ENCODE assay signal across 8 mouse cellular contexts in genomic region chr5:17576069-17576468, GRCm38 (mm10). TPM values are rescaled to one million over a fixed set of nuclear protein-coding genes. Genes with fewer than 3 reads are reported as not detected.
A peak's percentile ranks its signal among the peaks of the same experiment; 100 is the strongest.
DNase-seq lines count a peak whose midpoint lies in the region; ATAC-seq and TF ChIP-seq lines count a peak whose summit lies in the region.

No protein-coding gene starts in this region.

- no peaks in the 10 kb centered on the region for H3K9me3 ChIP-seq in hindbrain, embryonic 13.5 days
- H3K9me3 ChIP-seq in hindbrain, embryonic 11.5 days (ENCODE audit: control insufficient read depth, low read length) = no peaks in the 10 kb centered on the region
- no peaks in the 10 kb centered on the region for H3K9me3 ChIP-seq in embryonic facial prominence, embryonic 13.5 days
- H3K9me3 ChIP-seq in lung, postnatal 0 days (ENCODE audit: low read length) = no peaks in the 10 kb centered on the region

- TF ChIP-seq CTCF in lung, postnatal 0 days (IDR thresholded peaks at IDR 0.05) = no peak

- no peak for ATAC-seq in hindbrain, embryonic 13.5 days (ENCODE audit: low FRiP score)
- no peak for ATAC-seq in hindbrain, embryonic 11.5 days (ENCODE audit: low FRiP score)
- no peak for ATAC-seq in embryonic facial prominence, embryonic 13.5 days (ENCODE audit: insufficient number of reproducible peaks, insufficient read depth, low FRiP score, low TSS enrichment, low read depth)
- ATAC-seq in lung, postnatal 0 days = no peak

- 0 out of 2 replicates have a peak overlapping the region, but pooled peaks have one; percentile 19 for H3K4me2 ChIP-seq in hindbrain, embryonic 13.5 days
- no peak overlapping the region for H3K4me2 ChIP-seq in hindbrain, embryonic 11.5 days (replicated peaks; ENCODE audit: low read depth, low read length)
- peak overlapping the region; percentile 82 for H3K4me2 ChIP-seq in embryonic facial prominence, embryonic 13.5 days
- H3K4me2 ChIP-seq in lung, postnatal 0 days (replicated peaks; ENCODE audit: low read depth, low read length) = peak overlapping the region; percentile 76; the same call in 1 of the 2 replicates

- H3K27me3 ChIP-seq in hindbrain, embryonic 13.5 days = 0 out of 2 replicates have a peak, but pooled peaks cover 4% of the 10 kb centered on the region
- H3K27me3 ChIP-seq in hindbrain, embryonic 11.5 days (ENCODE audit: control insufficient read depth, insufficient read depth, low read length) = no peaks in the 10 kb centered on the region
- H3K27me3 ChIP-seq in embryonic facial prominence, embryonic 13.5 days = peaks cover 11% of the 10 kb centered on the region; the same call in 1 of the 2 replicates
- H3K27me3 ChIP-seq in lung, postnatal 0 days (replicated peaks; ENCODE audit: insufficient read depth, low read length) = no peaks in the 10 kb centered on the region

- DNase-seq in hindbrain, embryonic 11.5 days (ENCODE audit: low spot score) = no peak
- peak; percentile 56 for DNase-seq in Muller cell, postnatal 12 days (ENCODE audit: inconsistent ontology term)
- peak; percentile 24 for DNase-seq in lung, postnatal 0 days (ENCODE audit: low spot score)
- DNase-seq in right cerebral cortex, postnatal 25 days = no peak
- DNase-seq in cerebellum, adult 11 months = no peak
- DNase-seq in gastrocnemius, postnatal 25 days = no peak

- TF ChIP-seq EP300 in lung, postnatal 0 days (IDR thresholded peaks at IDR 0.05) = no peak

- H3K4me3 ChIP-seq in hindbrain, embryonic 13.5 days = peak overlapping the region; percentile 4; the same call in 1 of the 2 replicates
- H3K4me3 ChIP-seq in hindbrain, embryonic 11.5 days (ENCODE audit: low read depth, low read length) = no peak overlapping the region
- peak overlapping the region; percentile 66 for H3K4me3 ChIP-seq in embryonic facial prominence, embryonic 13.5 days
- 0 out of 2 replicates have a peak overlapping the region, but pooled peaks have one; percentile 62 for H3K4me3 ChIP-seq in lung, postnatal 0 days (ENCODE audit: low read depth, low read length)

- H3K36me3 ChIP-seq in hindbrain, embryonic 13.5 days = no peaks in the 10 kb centered on the region
- no peaks in the 10 kb centered on the region for H3K36me3 ChIP-seq in hindbrain, embryonic 11.5 days (ENCODE audit: control insufficient read depth, insufficient read depth, low read length)
- H3K36me3 ChIP-seq in embryonic facial prominence, embryonic 13.5 days = no peaks in the 10 kb centered on the region
- H3K36me3 ChIP-seq in lung, postnatal 0 days (ENCODE audit: insufficient read depth, low read length) = no peaks in the 10 kb centered on the region

- H3K27ac ChIP-seq in hindbrain, embryonic 13.5 days = no peak overlapping the region
- H3K27ac ChIP-seq in hindbrain, embryonic 11.5 days (ENCODE audit: low read depth, low read length) = no peak overlapping the region
- no peak overlapping the region for H3K27ac ChIP-seq in embryonic facial prominence, embryonic 13.5 days
- no peak overlapping the region for H3K27ac ChIP-seq in lung, postnatal 0 days (ENCODE audit: low read length)

- H3K4me1 ChIP-seq in hindbrain, embryonic 13.5 days (replicated peaks) = peaks cover 12% of the 10 kb centered on the region
- H3K4me1 ChIP-seq in hindbrain, embryonic 11.5 days (replicated peaks; ENCODE audit: control insufficient read depth, insufficient read depth, low read length) = no peaks in the 10 kb centered on the region
- H3K4me1 ChIP-seq in embryonic facial prominence, embryonic 13.5 days = no peaks in the 10 kb centered on the region
- H3K4me1 ChIP-seq in lung, postnatal 0 days (ENCODE audit: insufficient read depth, low read depth, low read length) = no peaks in the 10 kb centered on the region

- 53% methylated on average over 2 of the region's 2 CpGs for WGBS in hindbrain, embryonic 13.5 days
- 57% methylated on average over 2 of the region's 2 CpGs for WGBS in hindbrain, embryonic 11.5 days
- WGBS in embryonic facial prominence, embryonic 13.5 days = 65% methylated on average over 2 of the region's 2 CpGs
- WGBS in lung, postnatal 0 days = 31% methylated on average over 2 of the region's 2 CpGs

- H3K9ac ChIP-seq in hindbrain, embryonic 13.5 days = no peak overlapping the region
- H3K9ac ChIP-seq in hindbrain, embryonic 11.5 days (ENCODE audit: low read depth, low read length) = no peak overlapping the region
- no peak overlapping the region for H3K9ac ChIP-seq in embryonic facial prominence, embryonic 13.5 days
- H3K9ac ChIP-seq in lung, postnatal 0 days (replicated peaks; ENCODE audit: low read depth) = no peak overlapping the region

RNA-seq across cellular contexts. Expression of gene Sema3c, which starts 2.0 kb away (rescaled TPM):
- 13.0 and 14.5 TPM in 2 replicates for polyA plus RNA-seq in hindbrain, embryonic 13.5 days (2015; fragmentation: Nextera tagmentation; extraction: Ambion mirVana)
- 17.4 and 22.2 TPM in 2 replicates for polyA plus RNA-seq in hindbrain, embryonic 11.5 days (2014; fragmentation: Nextera tagmentation; extraction: Ambion mirVana)
- 22.1 and 28.7 TPM in 2 replicates for polyA plus RNA-seq in embryonic facial prominence, embryonic 13.5 days (2015; fragmentation: Nextera tagmentation; extraction: Ambion mirVana)
- polyA plus RNA-seq in lung, postnatal 0 days (2015; fragmentation: Nextera tagmentation; extraction: Ambion mirVana) = 42.9 and 50.7 TPM in 2 replicates
- 10 to 100 TPM; 61.8 to 69.4 TPM for total RNA-seq in gastrocnemius, postnatal 25 days (2021)

Comparison
In these comparisons a context has a peak if more than half of its experiments do, and no peak if none do; other contexts are left out.
1. DNase-seq: peak in Muller cell, postnatal 12 days (single experiment) and lung, postnatal 0 days (single experiment); none in hindbrain, embryonic 11.5 days (single experiment), right cerebral cortex, postnatal 25 days (single experiment), cerebellum, adult 11 months (single experiment) and gastrocnemius, postnatal 25 days (single experiment).